Mouse (Mus musculus): Measurements from ENCODE around the gene 5730480H06Rik.

GRCm38 (mm10) chr5:48327652-48328051 is at the start of gene 5730480H06Rik:
- TF ChIP-seq CTCF (conservative IDR thresholded peaks at IDR 0.05; ENCODE audit: low read length) (no peak), POU5F1 (IDR thresholded peaks at IDR 0.05; ENCODE audit: borderline replicate concordance, low read length) (no peak), NANOG (IDR thresholded peaks at IDR 0.05; ENCODE audit: borderline replicate concordance, low read length) (no peak)

All from E14TG2a.4 (cell line).